Mouse (Mus musculus): ENCODE data around the gene Dpep3.

Gene Dpep3

GRCm38 (mm10) chr8:105936866-105937475 lies 42.3 kb downstream of the Dpep3 start:
- in situ Hi-C loops (cut with MboI, MseI) = loop anchor here (5.0 kb wide), 1 partner anchor 230 kb away; the partner anchor contains the start of genes 4933405L10Rik and Enkd1

GRCm38 (mm10) chr8:105935863-105936603 lies 43.2 kb downstream of the Dpep3 start:
- in situ Hi-C loops (cut with MboI, MseI) = loop anchor here (5.0 kb wide), 1 partner anchor 229 kb away; the partner anchor contains the start of genes 4933405L10Rik and Enkd1

- in situ Hi-C loops (cut with MboI, MseI) = loop anchor here (5.0 kb wide), 1 partner anchor 228 kb away; the partner anchor contains the start of genes 4933405L10Rik and Enkd1
These were observed 44.1 kb downstream of the Dpep3 start for GRCm38 (mm10) chr8:105935105-105935504.

- in situ Hi-C loops (cut with MboI, MseI) = loop anchor here (5.0 kb wide), 1 partner anchor 944 kb away; no protein-coding TSS in a partner anchor
These were observed 45.5 kb downstream of the Dpep3 start, which contains the start of gene Ctrl for GRCm38 (mm10) chr8:105933762-105934161. TSS of gene Ctrl (minus strand) at chr8:105933862.

- in situ Hi-C loops (cut with MboI, MseI) = loop anchor here (5.0 kb wide), 1 partner anchor 945 kb away; no protein-coding TSS in a partner anchor
These were observed 46.7 kb downstream of the Dpep3 start for GRCm38 (mm10) chr8:105932525-105932924.

- in situ Hi-C loops (cut with MboI, MseI) = loop anchor here (5.0 kb wide), 1 partner anchor 946 kb away; no protein-coding TSS in a partner anchor
These were observed 48.0 kb downstream of the Dpep3 start for GRCm38 (mm10) chr8:105931271-105931670.

- in situ Hi-C loops (cut with MboI, MseI) = loop anchor here (5.0 kb wide), 1 partner anchor 947 kb away; no protein-coding TSS in a partner anchor
These were observed 48.6 kb downstream of the Dpep3 start for GRCm38 (mm10) chr8:105930602-105931001.

GRCm38 (mm10) chr8:105925123-105925522 lies 54.1 kb downstream of the Dpep3 start:
- in situ Hi-C loops (cut with MboI, MseI) = loop anchor here (5.0 kb wide), 2 partner anchors 33 to 93 kb away; partner anchors contain the start of gene Nrn1l

Data from T-helper 2 cell (primary cell).